ENCODE assay signal across 9 mouse cellular contexts in genomic region chr14:19769441-19770200, GRCm38 (mm10). TPM values are rescaled to one million over a fixed set of nuclear protein-coding genes. Genes with fewer than 3 reads are reported as not detected.
DNase-seq lines count a peak whose midpoint lies in the region; TF ChIP-seq lines count a peak whose summit lies in the region.
"Had no signal": no experiment of that assay in that cellular context is flagged by ENCODE, and none has a peak within 500 bp of the region (broad histone marks: within the 10 kb centered on the region; RNA-seq: fewer than 3 reads in every experiment).

No protein-coding gene starts in this region.

- intact Hi-C loops in left cerebral cortex, adult 2 months (cut with DNase I) = loop anchor here (5.0 kb wide), 1 partner anchor 48 kb away; no protein-coding TSS in a partner anchor

- no peak for TF ChIP-seq CTCF in left cerebral cortex, adult 2 months (IDR thresholded peaks at IDR 0.05)

- H3K4me3 ChIP-seq in left cerebral cortex, adult 2 months = no peak overlapping the region
- H3K4me3 ChIP-seq: myocyte had no signal

- no peak overlapping the region for H3K27ac ChIP-seq in left cerebral cortex, adult 2 months

- DNase-seq in adrenal gland, adult 8-10 months = peak; percentile 17
- no peak for DNase-seq in adrenal gland, adult 18-20 months (ENCODE audit: low spot score in 2 of 2)
- peak; percentile 37 for DNase-seq in ovary, postnatal 14 days (ENCODE audit: low spot score)
- no peak for DNase-seq in ovary, adult 18-20 months (ENCODE audit: low spot score)
- DNase-seq in kidney, postnatal 36 days = peak; percentile 56 to 74
- peak; percentile 67 for DNase-seq in yolk sac, embryonic 10.5 days (ENCODE audit: low spot score)
- no peak for DNase-seq in cerebellum, adult 11 months
- no peak for DNase-seq in left cerebral cortex, adult 2 months (ENCODE audit: extremely low spot score in 1 of 2, low spot score in 2 of 2)

RNA-seq across cellular contexts. Expression of gene Nid2, which starts 18.6 kb away (rescaled TPM):
- 10 to 100 TPM; 12.2 to 21.4 (median 17.3) TPM for total RNA-seq in adrenal gland, adult 8-10 months (2022)
- 10 to 100 TPM in 1 of 2 experiments, 1 to 10 TPM in 1; 8.1 to 14.2 TPM for total RNA-seq in adrenal gland, adult 18-20 months (2021)
- total RNA-seq in left cerebral cortex, adult 2 months (2021) = 1 to 10 TPM; 2.3 to 2.6 TPM

RNA-seq across cellular contexts. Expression of gene Rtraf, which starts 54.0 kb away (rescaled TPM):
- total RNA-seq in adrenal gland, adult 8-10 months (2022) = 10 to 100 TPM; 73.4 to 76.8 (median 75.6) TPM
- 10 to 100 TPM; 70.4 to 77.9 TPM for total RNA-seq in adrenal gland, adult 18-20 months (2021)
- total RNA-seq in left cerebral cortex, adult 2 months (2021) = 10 to 100 TPM; 42.9 to 45.1 TPM

Comparison
In these comparisons a context has a peak if more than half of its experiments do, and no peak if none do; other contexts are left out.
1. DNase-seq: peak in adrenal gland, adult 8-10 months (single experiment), ovary, postnatal 14 days (single experiment), kidney, postnatal 36 days (2 of 2) and yolk sac, embryonic 10.5 days (single experiment); none in adrenal gland, adult 18-20 months (0 of 2), ovary, adult 18-20 months (single experiment), cerebellum, adult 11 months (single experiment) and left cerebral cortex, adult 2 months (0 of 2).